Mouse (Mus musculus) spleen, adult 2 months (tissue): Measurements from ENCODE around the gene Runx1.

ENCODE experiments used
- CTCF ChIP-seq: fragments of 200-500 bp; IDR thresholded peaks from 2 replicates; pipeline ENCODE4 v1.5.1; 2011; ENCODE audit warnings: mild to moderate bottlenecking, inconsistent platforms; ENCODE audit not compliant: insufficient read depth, insufficient read length, insufficient replicate concordance; ENCODE audit errors: extremely low read depth
- POLR2A ChIP-seq: fragments of 200-500 bp; IDR thresholded peaks from 2 replicates; pipeline ENCODE4 v1.6.1; 2011; ENCODE audit warnings: low read depth, low read length, inconsistent platforms

DNA sequence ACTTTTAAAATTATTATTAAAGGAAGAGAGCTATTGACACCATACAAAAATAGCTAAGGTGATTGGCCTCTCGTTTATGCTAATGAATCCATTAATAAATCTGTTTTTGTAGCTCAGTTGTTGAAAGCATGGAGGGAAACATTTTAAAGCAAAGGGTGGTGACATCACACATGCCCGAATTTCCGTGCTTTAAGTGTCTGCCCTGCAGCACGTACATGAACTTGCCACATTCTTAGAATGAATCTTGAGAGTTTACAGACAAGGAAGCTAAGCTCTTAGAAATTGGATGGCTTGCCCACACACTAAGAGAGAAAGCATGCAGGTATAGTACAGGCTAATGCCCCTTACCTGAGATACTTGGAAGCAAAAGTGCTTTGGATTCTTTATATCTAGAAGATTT, 58.1 kb downstream of the Runx1 start:
- TF ChIP-seq CTCF (no peak), POLR2A (no peak)
